Mouse (Mus musculus) hematopoietic stem cell, adult 5-6 weeks (primary cell): ENCODE measurements around the gene Lysmd1. TPM values are rescaled to one million over a fixed set of nuclear protein-coding genes. Genes with fewer than 3 reads are reported as not detected.
A peak's percentile ranks its signal among the peaks of the same experiment; 100 is the strongest.

Source experiments
- ATAC-seq, 2 experiments: fragments of 125-278 bp in 1 of 2; replicated peaks in 1 of 2; 2 replicates each; pipeline ENCODE4 v1.8.0; 2016 to 2017; ENCODE audit warnings: inconsistent platforms in 2 of 2, mild to moderate bottlenecking in 2 of 2, moderate number of reproducible peaks in 2 of 2, low read depth in 1 of 2, moderate TSS enrichment in 1 of 2; ENCODE audit not compliant: low FRiP score in 2 of 2, poor library complexity in 2 of 2, severe bottlenecking in 2 of 2, insufficient read depth in 1 of 2, low TSS enrichment in 1 of 2
- total RNA-seq: library from RNA; stranded (forward); fragments of 172-1452, 232-1000 nt; gene quantifications from 2 replicates; pipeline ENCODE4 v1.2.3, GENCODE M21; 2017

Gene Lysmd1
- total RNA-seq, 1 experiment from 2014 or later: 10.4 TPM

DNA sequence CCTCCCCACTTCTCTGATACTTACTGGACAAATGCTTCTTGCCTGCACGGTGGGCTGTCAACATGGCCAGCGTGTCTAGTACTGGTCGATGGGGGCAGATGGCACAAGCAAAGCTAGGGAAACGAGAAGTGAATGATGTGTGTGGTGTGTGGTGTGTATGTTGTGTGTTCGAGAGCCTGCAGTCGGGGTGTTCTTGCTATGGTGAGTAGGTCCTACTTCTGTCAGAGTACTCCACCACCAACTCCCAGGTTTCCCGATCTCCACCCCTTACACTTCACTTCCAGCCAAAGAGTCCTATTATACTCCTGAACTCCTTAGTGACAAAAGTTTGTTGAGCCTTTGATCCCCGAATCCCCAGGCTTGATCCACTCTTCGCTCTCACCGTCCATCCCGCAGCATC is 712 bp upstream of the Lysmd1 start:
- 0 out of 4 replicates have a peak, but pooled peaks of 1 of the 2 experiments have one; percentile 1 for ATAC-seq

DNA sequence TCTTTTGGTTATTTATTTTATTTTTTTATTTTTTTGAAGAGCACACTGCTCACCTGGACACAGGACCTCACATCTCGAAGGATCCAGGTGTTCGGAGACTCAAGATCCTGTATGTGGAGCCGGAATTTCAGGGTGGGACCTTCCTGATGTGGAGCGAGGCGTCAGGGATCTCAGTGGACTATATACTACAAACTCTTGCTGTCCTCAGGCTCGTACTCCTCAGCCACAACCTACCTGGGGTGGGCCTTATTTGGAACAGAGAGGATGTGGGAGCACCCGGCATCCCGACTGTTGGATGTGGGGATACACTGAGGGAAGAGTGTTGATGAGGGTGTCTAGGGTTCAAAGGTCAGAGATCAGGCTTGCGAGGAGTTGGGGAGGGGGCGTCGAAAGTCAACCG is 245 bp downstream of the Lysmd1 start:
- ATAC-seq: 0 out of 4 replicates have a peak, but pooled peaks have one; percentile 2 to 5

DNA sequence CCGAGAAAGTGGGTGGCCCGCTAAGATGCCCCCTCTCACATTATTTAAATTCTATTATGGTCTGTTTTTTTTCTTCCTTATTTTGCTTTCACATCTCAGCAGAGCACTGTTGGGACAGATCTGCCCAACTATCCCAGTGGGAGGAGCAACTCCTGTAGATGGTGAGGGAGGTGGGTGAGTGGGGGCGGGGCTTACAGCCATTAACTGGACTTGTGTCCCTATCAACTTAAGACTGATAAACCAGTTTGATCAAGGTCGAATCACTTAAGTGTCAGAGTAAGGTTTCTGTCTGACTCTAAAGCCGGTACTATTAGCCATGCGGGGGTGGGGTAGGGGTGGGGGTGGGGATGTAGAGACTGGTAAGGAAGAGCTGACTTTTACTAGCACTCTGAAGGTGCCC is 1.1 kb downstream of the Lysmd1 start:
- ATAC-seq: no peak; a peak in 1 of 4 replicates

DNA sequence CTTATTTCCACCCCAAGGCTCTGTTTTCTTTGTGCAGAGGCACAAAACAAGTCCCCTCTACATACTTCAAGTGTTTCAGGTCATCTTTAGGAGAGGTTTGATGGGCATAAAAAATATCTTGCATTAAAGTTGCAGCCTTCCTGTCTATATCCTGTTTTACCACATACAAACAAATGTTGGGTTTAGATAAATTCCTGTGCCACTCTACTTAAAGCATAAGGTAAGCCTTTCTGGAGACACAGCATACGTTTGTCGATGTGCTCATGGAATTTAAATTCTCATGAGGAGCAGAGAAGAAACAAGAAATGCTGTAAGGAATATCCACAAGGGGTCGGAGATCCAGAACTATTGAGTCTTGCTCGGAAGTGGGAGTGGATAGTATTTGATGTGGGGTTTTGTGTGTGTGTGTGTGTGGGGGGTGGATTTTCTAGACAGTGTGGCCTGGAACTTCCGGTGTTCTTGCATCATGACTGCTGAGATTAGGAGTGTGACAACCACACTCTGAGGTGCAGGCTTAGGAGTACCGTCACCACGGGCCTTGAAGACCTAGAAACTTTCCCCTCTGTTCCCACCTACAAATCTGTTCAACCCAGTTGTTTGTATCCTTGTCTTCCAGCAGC is 1.7 kb downstream of the Lysmd1 start:
- peak; percentile 30; a peak in 2 of 4 replicates for ATAC-seq

DNA sequence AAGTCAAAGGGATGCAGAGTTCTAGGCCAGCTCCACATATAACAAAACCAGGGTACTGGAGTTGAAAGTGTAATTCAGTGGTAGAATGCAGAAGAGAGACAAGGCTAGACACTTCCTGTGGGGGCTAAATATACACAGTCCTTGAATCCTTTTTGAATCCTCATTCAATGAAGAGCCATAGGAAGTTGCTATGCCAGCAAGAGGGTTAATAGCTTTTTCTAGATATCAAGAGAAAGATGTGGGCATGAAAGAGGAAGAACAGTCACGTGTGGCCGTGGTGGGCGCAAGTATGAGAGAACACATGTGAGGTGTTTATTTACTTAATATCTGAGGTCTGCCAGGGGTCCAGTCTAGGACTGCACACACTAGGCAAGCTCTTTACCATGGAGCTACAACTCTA is 2.4 kb downstream of the Lysmd1 start:
- peak in 1 of 2 experiments; percentile 13; a peak in 1 of 4 replicates for ATAC-seq

DNA sequence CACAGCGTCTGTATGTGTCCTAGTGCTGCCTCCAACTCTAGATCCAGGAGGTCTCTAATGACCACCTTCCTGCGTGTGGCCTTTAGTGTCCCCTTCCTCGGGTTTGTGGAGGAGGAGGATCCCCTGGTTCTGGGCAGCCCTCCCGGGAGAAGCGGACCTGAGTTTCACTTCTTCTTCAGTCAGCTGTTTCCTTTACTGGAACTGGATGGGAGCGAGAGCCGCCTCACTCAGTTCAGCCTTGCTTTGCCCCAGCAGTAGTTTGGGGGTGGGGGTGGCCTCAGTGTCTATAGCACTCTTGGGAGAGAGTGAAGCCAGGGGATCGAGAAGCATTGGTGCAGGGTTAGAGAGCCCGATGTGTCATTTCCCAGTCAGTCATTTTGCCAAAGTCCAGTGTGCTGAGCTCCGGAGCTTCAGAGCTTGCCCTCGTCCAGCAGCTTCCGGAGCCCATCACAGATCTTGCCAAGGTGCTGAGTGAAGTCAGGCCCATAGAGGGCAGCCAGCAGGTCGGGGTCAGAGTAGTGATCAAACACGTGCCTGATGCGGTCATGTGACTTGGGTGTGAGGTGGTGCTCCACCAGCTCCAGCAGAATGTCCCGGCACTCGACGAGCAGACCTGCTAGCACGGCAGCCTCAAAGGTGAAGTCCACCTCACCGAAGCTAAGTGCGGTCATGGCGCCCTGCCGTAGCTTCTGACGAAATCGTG is 5.8 kb downstream of the Lysmd1 start:
- no peak for ATAC-seq

DNA sequence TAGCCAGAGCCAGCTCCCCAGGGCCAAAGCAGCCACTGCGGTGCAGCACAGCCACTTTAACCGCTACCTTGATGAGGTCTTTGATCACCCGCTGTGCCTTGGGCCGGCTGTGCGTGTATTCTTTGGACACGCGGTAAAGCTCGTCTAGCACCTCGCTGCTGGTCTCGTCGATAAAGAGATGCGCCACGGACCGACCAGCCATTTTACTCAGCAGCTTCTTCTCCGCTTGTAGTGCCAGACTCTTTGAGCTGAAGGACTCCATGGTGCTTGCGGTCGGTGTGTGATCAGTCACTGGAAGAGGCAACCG is 6.4 kb downstream of the Lysmd1 start:
- ATAC-seq: no peak

DNA sequence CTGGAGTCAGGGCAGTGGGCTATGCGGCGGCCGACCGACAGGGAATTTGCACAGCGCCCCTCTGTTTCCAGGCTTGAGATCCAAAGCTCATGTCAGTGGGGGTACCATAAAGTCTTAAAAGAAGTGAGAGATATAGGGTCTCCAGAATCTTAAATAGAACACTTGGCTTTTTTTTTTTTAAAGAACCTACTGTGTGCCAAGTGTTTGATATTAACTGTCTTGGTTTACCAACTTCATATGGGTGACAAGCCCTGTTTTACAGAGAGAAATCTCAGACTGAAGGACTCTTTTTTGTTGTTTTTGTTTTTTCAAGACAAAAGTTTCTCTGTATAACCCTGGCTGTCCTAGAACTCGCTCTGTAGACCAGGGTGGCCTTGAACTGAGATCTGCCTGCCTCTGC is 6.9 kb downstream of the Lysmd1 start:
- ATAC-seq: no peak

DNA sequence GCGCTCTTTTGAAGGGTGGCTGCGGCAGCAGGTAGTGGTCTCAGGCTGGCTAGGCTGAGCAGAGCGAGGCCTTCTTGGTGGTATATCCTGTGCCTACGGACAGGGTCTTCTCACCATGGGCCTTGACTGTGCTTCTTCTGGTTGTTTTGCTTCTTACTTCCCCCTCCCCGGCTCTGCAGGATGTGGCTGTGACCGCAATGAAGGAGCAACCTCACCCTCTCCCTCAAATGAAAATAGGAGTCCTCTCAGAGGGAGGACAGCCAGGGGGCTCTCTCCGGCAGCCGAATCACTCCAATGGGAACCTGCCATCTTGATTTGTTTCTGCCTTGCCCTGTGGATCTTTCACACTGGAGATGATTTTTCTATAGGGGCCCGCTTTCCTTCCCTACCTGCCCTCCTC is 7.6 kb downstream of the Lysmd1 start:
- ATAC-seq: peak; percentile 74 to 80

DNA sequence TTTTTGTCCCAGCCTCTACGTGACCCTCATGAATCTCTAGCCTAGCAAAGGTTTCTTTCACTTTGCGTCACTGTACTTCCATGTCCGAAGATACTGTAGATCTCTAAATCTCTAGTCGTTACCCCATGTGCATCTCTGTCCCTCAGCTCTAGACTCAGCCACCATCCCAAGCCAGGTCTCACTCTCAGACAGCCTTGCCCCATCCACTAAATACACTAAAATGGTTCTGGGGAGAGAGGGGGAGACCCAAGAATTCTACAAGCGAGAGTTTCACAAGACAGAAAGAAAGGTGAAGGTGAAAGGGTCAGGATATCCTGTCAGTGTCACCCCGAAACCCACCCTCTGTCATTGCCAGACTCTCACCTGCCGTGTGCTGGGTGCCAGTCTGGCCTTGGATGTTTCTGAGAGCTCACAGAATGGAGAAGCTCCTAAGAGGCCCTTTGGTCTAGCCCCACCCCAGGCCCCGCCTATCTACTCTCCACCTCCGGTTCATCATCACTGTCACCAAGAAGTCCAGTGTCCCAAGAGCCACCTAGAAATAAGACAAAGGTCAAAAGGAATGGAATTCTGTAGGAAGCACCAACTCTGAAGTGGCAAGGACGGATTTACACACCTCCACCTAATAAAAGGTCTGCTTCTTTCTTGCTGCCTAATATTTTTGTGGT is 8.2 kb downstream of the Lysmd1 start, which contains the start of gene Tnfaip8l2:
Gene Tnfaip8l2 (minus strand): TSS at position 409 of the 665 bp plus-strand sequence.
- peak; percentile 0 to 55; a peak in 1 of 4 replicates for ATAC-seq

DNA sequence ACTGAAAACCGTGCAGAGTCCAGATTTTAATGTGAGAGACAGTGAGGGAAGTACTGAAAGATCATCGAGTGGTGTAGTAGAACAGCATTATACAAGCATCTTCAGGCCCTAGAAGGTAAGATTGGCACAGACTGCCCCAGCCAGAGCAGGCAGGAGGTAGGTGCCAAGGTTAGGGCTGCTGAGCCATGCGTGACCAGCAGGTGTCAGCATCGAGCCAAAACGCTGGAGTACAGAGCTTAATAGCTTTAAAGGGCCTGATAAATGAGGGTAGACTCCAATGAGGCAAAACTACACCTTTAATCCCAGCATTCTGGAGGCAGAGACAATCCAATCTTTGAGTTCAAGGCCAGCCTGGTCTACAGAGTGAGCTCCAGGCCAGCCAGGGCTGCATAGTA is 8.7 kb downstream of the Lysmd1 start:
- ATAC-seq: peak; percentile 79

DNA sequence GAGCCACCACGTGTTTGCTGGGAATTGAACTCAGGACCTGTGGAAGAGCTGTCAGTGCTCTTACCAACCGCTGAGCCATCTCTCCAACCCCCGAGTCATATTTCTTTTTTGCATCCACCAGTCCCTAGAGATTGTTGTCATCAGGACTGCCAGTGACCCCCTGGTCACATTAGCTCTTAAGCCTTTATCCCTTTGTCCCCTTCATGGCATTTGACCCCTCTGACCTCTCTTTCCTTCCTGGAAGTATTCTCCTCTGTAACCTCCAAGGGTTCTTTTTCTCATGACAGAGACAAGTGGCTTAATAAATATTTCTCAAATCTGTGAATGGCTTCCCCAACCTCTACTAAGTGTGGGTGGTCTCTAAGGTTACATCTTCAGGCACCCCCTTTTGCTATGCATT is 14.0 kb downstream of the Lysmd1 start:
- no peak for ATAC-seq

DNA sequence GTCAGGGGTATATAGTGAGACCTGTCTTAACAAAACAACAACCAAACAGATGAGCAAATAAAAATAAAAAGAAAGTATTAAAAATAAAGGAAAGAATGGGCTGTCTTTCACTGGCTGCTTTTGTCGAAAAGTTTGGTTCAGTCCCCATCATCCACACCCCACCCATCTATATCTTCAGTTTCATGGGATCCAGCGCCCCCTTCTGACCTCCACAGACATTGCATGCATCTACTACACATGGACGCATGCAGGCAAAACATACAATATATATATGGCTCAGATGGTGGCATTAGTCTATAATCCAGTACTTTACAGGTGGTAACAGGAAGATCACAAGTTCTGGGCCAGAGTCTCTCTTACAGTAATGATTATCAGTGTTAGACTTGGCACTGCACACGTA is 20.0 kb downstream of the Lysmd1 start:
- peak; percentile 73 to 81 for ATAC-seq

DNA sequence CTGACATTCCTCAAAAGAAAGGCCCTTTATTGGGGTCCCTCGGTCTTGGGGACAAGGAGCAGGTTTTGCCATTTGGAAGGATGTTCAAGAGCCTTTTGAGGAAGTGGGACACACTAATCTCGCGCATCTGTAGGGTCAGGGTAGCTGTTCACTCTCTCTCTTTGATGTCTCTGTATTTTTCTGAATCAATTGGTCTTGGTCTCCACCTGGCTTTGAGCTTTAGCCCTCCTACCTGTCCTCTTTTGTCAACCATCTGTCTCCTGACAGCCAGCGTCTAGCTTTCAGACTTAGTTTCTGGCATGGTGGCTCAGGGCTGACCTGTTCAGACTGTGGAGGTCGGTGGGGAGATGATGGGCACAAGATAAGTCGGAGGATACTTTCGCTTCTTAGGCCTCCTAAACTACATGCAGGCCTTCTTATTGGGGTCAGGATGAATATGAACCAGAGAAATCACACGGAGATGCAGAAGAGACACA is 25.7 kb downstream of the Lysmd1 start:
- no peak for ATAC-seq

DNA sequence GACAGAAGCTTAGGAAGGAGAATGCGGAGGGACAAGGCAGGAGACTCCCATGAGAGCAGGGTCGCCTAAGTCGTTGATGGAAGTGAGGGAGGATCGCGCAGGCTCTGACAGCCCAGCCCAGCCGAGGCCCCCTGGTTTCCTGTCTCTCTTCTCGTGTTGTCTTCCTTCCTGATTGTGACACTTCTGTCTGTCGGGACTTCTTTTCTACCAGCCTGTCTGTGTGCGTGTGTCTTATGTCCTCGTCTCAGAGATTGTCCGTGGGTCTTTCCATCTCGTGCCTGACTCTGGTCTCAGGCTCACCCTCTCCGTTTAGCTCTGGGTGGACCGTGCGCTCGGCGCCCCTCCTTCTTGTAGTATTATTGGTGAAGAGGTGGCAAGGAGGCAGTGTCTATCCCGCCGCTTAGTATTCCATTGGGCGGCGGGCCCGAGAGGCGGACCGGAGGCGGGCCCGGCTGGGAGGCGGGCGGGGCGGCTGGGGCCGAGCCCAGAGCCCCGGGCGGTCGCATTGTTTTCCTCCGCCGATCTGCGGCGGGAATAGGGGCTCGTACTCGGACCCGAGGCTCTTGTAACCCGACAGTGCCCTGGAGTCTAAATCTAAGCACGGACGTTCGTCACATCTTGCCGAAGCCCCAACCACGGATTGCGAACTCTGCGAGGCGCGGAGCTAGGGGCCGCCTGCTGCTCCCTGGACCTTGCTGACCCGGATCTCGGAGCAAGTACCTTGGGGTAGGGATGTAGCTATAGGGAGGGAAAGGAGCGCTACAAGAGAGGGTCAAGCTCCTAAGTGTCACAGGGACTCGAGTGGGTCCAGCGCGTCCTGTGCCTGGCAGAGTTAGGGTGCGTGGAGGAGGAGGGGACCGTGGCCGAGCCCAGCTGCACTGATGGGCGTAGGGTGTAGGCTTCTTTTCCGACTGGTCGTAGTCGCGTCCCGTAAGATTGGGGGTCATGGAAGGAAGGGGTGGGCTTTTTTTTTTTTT is 26.4 kb downstream of the Lysmd1 start, which contains the start of gene Sema6c:
Gene Sema6c (plus strand): TSS at position 471 of the 977 bp plus-strand sequence.
- peak; percentile 98 to 99 for ATAC-seq

DNA sequence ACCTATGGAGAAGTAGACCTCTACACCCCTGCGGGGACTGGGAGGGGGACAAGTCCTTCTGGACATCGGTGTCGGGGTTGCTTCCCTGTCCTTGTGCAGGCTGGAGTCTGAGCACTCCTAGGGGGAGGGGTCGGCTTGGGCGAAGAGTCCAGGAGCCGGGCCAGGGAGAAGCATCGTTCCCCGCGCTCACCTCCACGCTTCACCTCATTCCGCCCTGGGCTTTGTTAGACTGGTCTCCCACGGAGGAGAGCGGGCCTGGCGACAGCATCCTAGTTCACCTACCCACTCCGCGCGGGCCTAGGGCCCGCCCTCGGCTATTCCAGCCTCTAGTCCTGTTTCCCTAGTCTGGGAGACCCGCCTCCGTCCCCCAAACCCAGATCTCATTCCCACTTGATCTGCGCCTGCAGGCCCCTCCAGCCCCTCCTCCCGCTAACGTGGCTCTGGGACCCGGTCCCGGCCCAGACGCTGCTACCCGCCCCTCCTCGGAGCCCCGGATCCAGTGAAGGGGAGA is 27.2 kb downstream of the Lysmd1 start:
- ATAC-seq: no peak
